In the genomic region with DNA sequence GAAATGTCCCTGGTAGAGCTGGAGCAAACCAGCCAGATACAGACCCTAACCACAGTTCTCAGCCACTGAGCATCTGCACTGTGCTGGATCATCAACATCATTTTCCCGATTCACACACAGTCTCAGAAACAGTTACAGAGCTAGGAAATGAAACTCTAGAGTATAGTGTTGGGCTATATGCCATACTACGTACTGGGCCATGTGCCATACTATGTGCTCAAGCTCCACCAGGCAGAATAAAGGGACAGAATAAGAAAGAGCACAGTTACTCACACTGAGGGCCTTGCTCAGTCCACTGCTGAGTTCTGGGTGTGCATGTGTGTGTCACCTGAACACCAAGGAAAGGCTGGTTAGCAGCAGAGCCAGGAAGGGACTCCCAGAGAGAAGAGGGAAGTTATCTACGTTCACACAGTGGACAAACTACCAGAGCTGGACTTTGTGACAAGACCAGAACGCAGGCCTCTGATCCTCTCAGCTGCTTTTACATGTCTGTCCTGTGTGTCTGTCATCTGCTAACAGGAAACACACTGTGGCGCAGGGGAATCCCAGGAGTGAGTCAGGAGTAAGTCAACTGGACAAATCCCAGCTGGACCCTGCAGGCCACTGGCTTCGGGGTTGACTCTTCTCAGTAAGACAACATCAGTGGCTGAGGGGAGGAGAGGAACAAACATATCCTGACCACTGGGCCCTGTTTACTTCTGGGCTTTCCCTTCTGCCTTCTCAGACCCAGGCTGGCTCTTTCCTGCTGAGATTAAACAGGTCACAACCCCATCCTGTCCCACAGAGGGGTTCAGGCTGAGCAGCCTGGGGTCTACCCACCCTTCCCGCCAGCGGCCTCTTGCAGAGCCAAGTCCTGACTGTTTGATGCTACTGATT, we compare ENCODE assay signal across 8 mouse cellular contexts. TPM values are rescaled to one million over a fixed set of nuclear protein-coding genes. Genes with fewer than 3 reads are reported as not detected.
DNase-seq lines count a peak whose midpoint lies in the region; ATAC-seq and TF ChIP-seq lines count a peak whose summit lies in the region.

No protein-coding gene starts in this region.

- no peak for ATAC-seq in hindbrain, postnatal 0 days
- no peak for ATAC-seq in hindbrain, embryonic 16.5 days
- no peak for ATAC-seq in erythroid progenitor cell, adult 5-6 weeks (replicated peaks; ENCODE audit: low FRiP score, poor library complexity, severe bottlenecking)
- no peak for ATAC-seq in midbrain, embryonic 13.5 days
- no peak for ATAC-seq in forebrain, embryonic 11.5 days (replicated peaks; ENCODE audit: low FRiP score)

- H3K9me3 ChIP-seq in hindbrain, postnatal 0 days (ENCODE audit: low read length): no peaks in the 10 kb centered on the region
- no peaks in the 10 kb centered on the region for H3K9me3 ChIP-seq in hindbrain, embryonic 16.5 days (ENCODE audit: control insufficient read depth, low read length)
- peaks cover 4% of the 10 kb centered on the region; the same call in 1 of the 2 replicates for H3K9me3 ChIP-seq in midbrain, embryonic 13.5 days
- no peaks in the 10 kb centered on the region for H3K9me3 ChIP-seq in forebrain, embryonic 11.5 days (ENCODE audit: control insufficient read depth, low read length)

- TF ChIP-seq CTCF in hindbrain, postnatal 0 days (IDR thresholded peaks at IDR 0.05; ENCODE audit: low read depth): no peak

- H3K36me3 ChIP-seq in hindbrain, postnatal 0 days (ENCODE audit: insufficient read depth, low read length): no peaks in the 10 kb centered on the region
- no peaks in the 10 kb centered on the region for H3K36me3 ChIP-seq in hindbrain, embryonic 16.5 days (ENCODE audit: control insufficient read depth, insufficient read depth, low read length)
- H3K36me3 ChIP-seq in midbrain, embryonic 13.5 days: no peaks in the 10 kb centered on the region
- H3K36me3 ChIP-seq in forebrain, embryonic 11.5 days (ENCODE audit: control insufficient read depth, insufficient read depth, low read length): no peaks in the 10 kb centered on the region

- H3K27ac ChIP-seq in hindbrain, postnatal 0 days: no peak overlapping the region
- no peak overlapping the region for H3K27ac ChIP-seq in hindbrain, embryonic 16.5 days (ENCODE audit: low read depth, low read length)
- H3K27ac ChIP-seq in midbrain, embryonic 13.5 days: no peak overlapping the region
- no peak overlapping the region for H3K27ac ChIP-seq in forebrain, embryonic 11.5 days (ENCODE audit: low read depth, low read length)

- WGBS in hindbrain, postnatal 0 days: 70% methylated on average over 8 of the region's 8 CpGs
- 76% methylated on average over 8 of the region's 8 CpGs for WGBS in hindbrain, embryonic 16.5 days
- 77% methylated on average over 8 of the region's 8 CpGs for WGBS in midbrain, embryonic 13.5 days
- WGBS in forebrain, embryonic 11.5 days: 76% methylated on average over 8 of the region's 8 CpGs

- DNase-seq in hindbrain, postnatal 0 days (ENCODE audit: low spot score): peak; percentile 27
- DNase-seq in heart, adult 11 months: peak; percentile 98
- DNase-seq in kidney, postnatal 10 days: peak; percentile 75
- peak; percentile 67 for DNase-seq in naive thymus-derived CD4-positive, alpha-beta T cell, adult 2 months (ENCODE audit: low read depth)
- no peak for DNase-seq in forebrain, embryonic 11.5 days (ENCODE audit: low spot score)

- peaks cover 14% of the 10 kb centered on the region; the same call in 1 of the 2 replicates for H3K4me1 ChIP-seq in hindbrain, postnatal 0 days (ENCODE audit: insufficient read depth, low read length)
- H3K4me1 ChIP-seq in hindbrain, embryonic 16.5 days (ENCODE audit: control insufficient read depth, insufficient read depth, low read depth, low read length): peaks cover 18% of the 10 kb centered on the region
- peaks cover 21% of the 10 kb centered on the region for H3K4me1 ChIP-seq in midbrain, embryonic 13.5 days (replicated peaks)
- peaks cover 5% of the 10 kb centered on the region; the same call in 1 of the 2 replicates for H3K4me1 ChIP-seq in forebrain, embryonic 11.5 days (replicated peaks; ENCODE audit: control insufficient read depth, insufficient read depth, low read length)

- H3K4me3 ChIP-seq in hindbrain, postnatal 0 days (ENCODE audit: low read length): no peak overlapping the region
- no peak overlapping the region for H3K4me3 ChIP-seq in hindbrain, embryonic 16.5 days (ENCODE audit: low read length)
- no peak overlapping the region for H3K4me3 ChIP-seq in midbrain, embryonic 13.5 days (replicated peaks)
- no peak overlapping the region for H3K4me3 ChIP-seq in forebrain, embryonic 11.5 days (ENCODE audit: low read depth, low read length)

- H3K9ac ChIP-seq in hindbrain, postnatal 0 days (replicated peaks; ENCODE audit: low read length): no peak overlapping the region
- H3K9ac ChIP-seq in hindbrain, embryonic 16.5 days (ENCODE audit: low read depth, low read length): no peak overlapping the region
- H3K9ac ChIP-seq in midbrain, embryonic 13.5 days (replicated peaks): no peak overlapping the region
- H3K9ac ChIP-seq in forebrain, embryonic 11.5 days (ENCODE audit: low read length): no peak overlapping the region

- H3K27me3 ChIP-seq in hindbrain, postnatal 0 days (ENCODE audit: insufficient read depth, low read length): peaks cover 10% of the 10 kb centered on the region; the same call in 1 of the 2 replicates
- peaks cover 6% of the 10 kb centered on the region for H3K27me3 ChIP-seq in hindbrain, embryonic 16.5 days (replicated peaks; ENCODE audit: control insufficient read depth, insufficient read depth, low read length)
- peaks cover 29% of the 10 kb centered on the region for H3K27me3 ChIP-seq in midbrain, embryonic 13.5 days
- H3K27me3 ChIP-seq in forebrain, embryonic 11.5 days (ENCODE audit: control insufficient read depth, insufficient read depth, low read length): peaks cover 9% of the 10 kb centered on the region

- no peak overlapping the region for H3K4me2 ChIP-seq in hindbrain, postnatal 0 days (ENCODE audit: low read depth, low read length)
- H3K4me2 ChIP-seq in hindbrain, embryonic 16.5 days (ENCODE audit: low read length): no peak overlapping the region
- no peak overlapping the region for H3K4me2 ChIP-seq in midbrain, embryonic 13.5 days (replicated peaks)
- H3K4me2 ChIP-seq in forebrain, embryonic 11.5 days (ENCODE audit: low read depth, low read length, severe bottlenecking): no peak overlapping the region

RNA-seq across cellular contexts. Expression of a gene that starts 4.4 kb away (rescaled TPM):
- 12.4 and 14.2 TPM in 2 replicates for total RNA-seq in hindbrain, postnatal 0 days (2014; rRNA removed)
- 21.8 and 25.1 TPM in 2 replicates for polyA plus RNA-seq in hindbrain, postnatal 0 days (2015; fragmentation: Nextera tagmentation; extraction: Ambion mirVana)
- polyA plus RNA-seq in hindbrain, embryonic 16.5 days (2015; fragmentation: Nextera tagmentation; extraction: Ambion mirVana): 24.5 and 26.8 TPM in 2 replicates
- total RNA-seq in erythroid progenitor cell, adult 5-6 weeks (2015; ENCODE audit: low replicate concordance): 310 and 373 TPM in 2 replicates
- 342 and 415 TPM in 2 replicates for total RNA-seq in erythroid progenitor cell, adult 5-6 weeks (2017; ENCODE audit: low replicate concordance)
- 12.6 and 16.2 TPM in 2 replicates for polyA plus RNA-seq in midbrain, embryonic 13.5 days (2015; fragmentation: Nextera tagmentation; extraction: Ambion mirVana)
- 4.5 and 5.2 TPM in 2 replicates for polyA plus RNA-seq in forebrain, embryonic 11.5 days (2014; fragmentation: Nextera tagmentation; extraction: Ambion mirVana)
